Mouse (Mus musculus): ENCODE results near the gene Cfhr2.
"Not testable (repeated sequence)": the region's sequence is repeated elsewhere in the genome, so short reads cannot be mapped to it uniquely, and the experiment has no call there.

Cfhr2 gene

DNA sequence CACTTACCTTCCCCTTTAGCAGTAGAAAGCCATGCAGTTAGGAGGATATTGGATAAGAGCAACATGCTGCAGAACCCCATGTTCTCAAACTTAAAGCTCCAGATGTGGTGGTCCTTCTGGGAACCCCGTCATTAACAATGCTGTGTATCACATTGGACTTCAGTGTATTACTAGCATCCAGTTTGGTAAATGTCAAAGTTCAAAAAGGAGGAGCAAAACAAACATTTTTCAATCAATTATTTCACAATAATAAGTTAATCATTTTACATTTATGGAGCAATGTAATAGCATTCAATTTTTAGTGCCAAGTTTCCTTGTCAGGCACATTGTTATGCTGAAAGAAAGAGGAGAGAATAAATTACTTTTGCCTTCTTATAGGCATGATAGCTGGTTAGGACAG lies at the start of gene Cfhr2:
TSS of gene Cfhr2 (minus strand) at position 155 of the 400 bp plus-strand sequence.
- DNase-seq (ENCODE audit: low spot score), result no peak

DNA sequence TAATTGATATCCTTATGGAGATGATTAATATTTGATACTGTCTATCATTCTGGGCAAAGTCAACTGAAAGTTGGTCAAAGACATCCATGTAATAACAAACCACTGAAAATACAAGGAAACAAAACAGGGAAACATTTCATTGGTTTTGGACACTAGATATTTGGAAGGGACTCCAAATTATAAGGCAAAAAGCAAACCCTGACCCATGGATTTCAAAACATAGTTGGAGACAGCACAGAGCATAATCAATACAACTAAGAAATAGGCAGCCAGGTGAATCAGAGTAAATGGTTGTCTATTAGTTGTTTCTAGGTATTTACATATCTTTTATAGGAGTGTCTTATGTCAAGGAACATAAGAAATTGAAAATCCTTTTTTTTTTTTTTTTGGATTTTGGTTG lies 5.2 kb upstream of the Cfhr2 start:
- DNase-seq (ENCODE audit: low spot score), result no peak

DNA sequence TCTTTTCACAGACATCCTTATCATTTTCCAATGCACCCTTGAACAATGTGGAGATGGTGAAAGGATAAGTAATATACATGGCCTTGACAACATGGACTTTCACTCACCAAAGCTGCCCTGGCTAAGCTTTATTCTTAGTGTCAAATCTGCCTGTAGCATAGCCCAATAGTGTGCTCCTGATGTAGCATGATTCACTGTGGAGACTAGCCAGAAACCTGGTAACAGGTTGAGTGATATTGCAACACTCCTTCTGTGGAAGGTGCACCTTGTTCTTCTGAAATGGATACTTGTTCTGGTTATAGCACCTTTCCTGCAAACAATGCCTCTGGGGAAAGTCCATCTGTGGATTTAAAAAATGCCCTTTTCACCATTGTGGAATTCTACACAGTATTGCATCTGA lies 1.7 kb upstream of the Cfhr2 start:
- no peak for DNase-seq (ENCODE audit: low spot score)

DNA sequence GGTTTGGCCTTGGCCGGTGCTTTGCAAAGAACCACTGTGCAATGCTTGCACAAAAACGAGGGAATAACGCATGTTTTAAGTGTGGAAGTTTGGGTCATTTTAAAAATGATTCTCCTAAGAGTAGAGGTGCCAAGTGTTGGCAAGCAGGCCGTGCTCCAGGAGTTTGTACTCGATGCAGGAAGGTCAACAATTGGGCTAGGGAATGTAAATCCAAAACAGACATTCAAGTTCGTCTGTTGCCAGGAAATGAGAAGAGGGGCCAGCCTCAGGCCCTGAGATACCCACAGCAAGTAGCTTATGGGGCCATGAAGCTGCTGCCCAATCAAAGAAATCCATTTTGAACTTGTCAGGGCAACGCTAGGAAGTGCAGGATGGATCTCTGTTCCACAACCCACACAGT lies 18.8 kb downstream of the Cfhr2 start:
- DNase-seq (ENCODE audit: low spot score), result no peak

DNA sequence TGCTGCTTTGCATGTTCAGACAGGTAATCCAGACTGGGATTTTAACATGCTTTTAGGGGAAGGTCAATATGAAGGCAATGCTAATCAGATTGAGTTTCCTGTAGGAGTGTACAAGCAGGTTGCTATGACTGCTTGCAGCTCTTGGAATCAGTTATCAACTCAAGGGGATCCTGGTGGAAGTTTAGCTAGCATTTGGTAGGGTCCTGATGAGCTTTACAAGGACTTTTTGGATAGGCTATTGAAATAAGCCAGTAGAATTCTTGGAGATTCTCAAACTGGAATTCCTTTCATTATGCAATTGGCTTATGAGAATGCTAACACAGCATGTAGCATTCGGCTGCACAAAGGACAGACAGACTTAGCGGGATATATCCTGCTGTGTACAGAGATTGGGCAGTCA lies 19.2 kb downstream of the Cfhr2 start:
- DNase-seq (ENCODE audit: low spot score), result no peak

DNA sequence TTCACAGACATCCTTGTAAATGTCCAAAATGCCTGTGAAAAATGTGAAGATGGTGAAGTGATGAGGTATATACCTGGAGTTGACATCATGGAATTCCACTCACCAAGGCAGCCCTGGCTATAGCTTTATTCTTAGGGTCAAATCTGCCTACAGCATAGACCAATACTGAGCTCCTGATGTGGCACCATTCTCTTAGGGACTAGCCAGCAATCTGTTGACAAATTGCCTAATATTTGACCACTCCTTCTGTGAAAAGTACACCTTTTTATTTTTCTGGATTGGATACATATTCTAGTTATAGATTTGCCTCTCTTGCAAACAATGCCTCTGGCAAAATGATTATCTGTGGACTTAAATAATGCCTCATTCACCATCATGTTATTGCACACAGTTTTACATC lies 49.9 kb downstream of the Cfhr2 start:
- DNase-seq (ENCODE audit: low spot score), result no peak

DNA sequence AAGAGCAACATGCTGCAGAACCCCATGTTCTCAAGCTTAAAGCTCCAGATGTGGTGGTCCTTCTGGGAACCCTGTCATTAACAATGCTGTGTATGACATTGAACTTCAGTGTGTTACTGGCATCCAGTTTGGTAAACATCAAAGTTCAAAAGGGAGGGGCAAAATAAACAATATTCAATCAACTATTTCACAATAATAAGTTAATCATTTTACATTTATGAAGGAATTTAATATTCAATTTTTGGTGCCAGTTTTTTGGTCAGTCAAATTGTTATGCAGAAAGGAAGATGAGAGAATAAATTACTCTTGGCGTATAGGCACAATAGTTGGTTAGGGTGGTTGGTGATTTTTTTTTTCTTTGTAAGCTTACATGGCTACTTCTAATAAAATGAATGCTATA lies 77.4 kb downstream of the Cfhr2 start, which contains the start of gene Gm4788:
TSS of gene Gm4788 (minus strand) at position 101 of the 400 bp plus-strand sequence.
- DNase-seq (ENCODE audit: low spot score), result no peak

DNA sequence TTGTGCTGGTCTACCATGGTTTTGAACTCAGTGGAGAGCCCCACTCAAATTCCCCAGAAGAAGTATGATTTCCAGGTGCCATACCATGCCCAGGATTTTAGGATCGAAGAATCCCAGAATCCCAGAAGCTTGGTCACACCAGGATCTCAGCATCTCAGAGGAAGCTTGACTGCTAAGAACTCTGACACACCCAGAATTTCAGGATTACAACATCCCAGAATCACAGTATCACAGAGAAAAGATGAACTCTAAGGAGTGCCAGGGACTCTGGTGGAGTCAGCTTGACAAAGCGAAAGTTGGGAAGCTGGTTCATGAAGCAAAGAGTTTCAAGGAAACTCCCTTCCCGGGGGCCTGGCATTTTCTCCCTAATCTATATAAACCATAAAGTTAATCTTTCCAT lies 88.6 kb downstream of the Cfhr2 start:
- not testable (repeated sequence) for DNase-seq (ENCODE audit: low spot score)

Measured in ovary, postnatal 10 days (tissue).